Mouse (Mus musculus) bone marrow, adult 2 months (tissue): ENCODE results near the gene Panx1.

Source experiments
- CTCF ChIP-seq: fragments of 200-500 bp; IDR thresholded peaks from 2 replicates; pipeline ENCODE4 v1.5.1; 2011; ENCODE audit warnings: low read length, control low read depth; ENCODE audit not compliant: control insufficient read depth, insufficient read depth
- POLR2A ChIP-seq: fragments of 200-500 bp; IDR thresholded peaks from 2 replicates; pipeline ENCODE4 v1.6.1; 2011; ENCODE audit warnings: low read depth, mild to moderate bottlenecking, control low read depth, low read length, borderline replicate concordance; ENCODE audit not compliant: control insufficient read depth

- TF ChIP-seq CTCF (no peak), POLR2A (no peak)
These were observed 62.1 kb downstream of the Panx1 start for GRCm38 (mm10) chr9:14983141-14983540.
